Mouse (Mus musculus): ENCODE measurements around the gene Zfp92.

- no peak for TF ChIP-seq POLR2A (IDR thresholded peaks at IDR 0.05; ENCODE audit: borderline replicate concordance, control insufficient read depth, low read depth, low read length)
- no peak for TF ChIP-seq CTCF (IDR thresholded peaks at IDR 0.05; ENCODE audit: control insufficient read depth, insufficient read depth, low read length)
These were observed at the start of gene Zfp92 for GRCm38 (mm10) chrX:73410880-73411517.
